In the genomic region with DNA sequence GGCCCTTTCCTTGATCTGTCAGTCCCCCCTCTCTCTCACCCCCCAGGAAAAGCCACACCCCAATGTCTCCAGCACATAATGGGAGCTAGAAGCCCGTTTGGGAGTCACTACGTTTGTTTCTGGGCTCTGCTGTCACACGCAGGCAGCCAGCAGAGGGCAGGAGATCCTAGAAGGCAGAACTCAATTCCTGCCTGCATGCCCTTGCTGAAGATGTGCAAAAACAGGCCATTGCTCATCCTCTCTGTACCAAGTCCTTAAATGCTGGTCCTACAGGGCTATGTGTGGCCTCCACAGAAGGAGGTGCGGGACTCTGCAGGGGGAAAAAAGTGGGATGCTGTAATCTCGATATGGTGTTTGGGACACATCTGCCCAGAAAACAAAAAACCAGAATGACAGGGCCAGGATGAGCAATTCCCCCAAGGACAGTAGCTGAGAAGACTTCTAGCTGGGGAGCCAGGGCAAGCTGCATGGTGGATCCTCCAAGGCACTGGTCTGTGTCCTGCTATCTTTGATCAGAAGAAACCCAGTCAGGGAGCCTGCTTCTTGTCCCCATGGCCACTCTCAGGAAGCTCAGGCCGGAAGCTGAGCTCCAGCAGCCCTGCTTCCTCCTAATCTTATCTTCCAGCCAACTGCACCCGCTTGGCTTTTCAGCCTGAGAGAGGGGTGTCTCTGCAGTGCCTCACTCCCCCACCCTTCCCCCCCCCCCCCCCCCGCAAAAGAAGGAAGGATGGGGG, we compare ENCODE assay signal across 8 mouse cellular contexts. TPM values are rescaled to one million over a fixed set of nuclear protein-coding genes. Genes with fewer than 3 reads are reported as not detected.
DNase-seq lines count a peak whose midpoint lies in the region; ATAC-seq lines count a peak whose summit lies in the region.

No protein-coding gene starts in this region.

- H3K4me3 ChIP-seq in kidney, embryonic 14.5 days (ENCODE audit: low read length): no peak overlapping the region

- H3K27me3 ChIP-seq in kidney, embryonic 14.5 days (ENCODE audit: control insufficient read depth, insufficient read depth, low read length): no peaks in the 10 kb centered on the region

- H3K4me2 ChIP-seq in kidney, embryonic 14.5 days (replicated peaks; ENCODE audit: low read depth, low read length): no peak overlapping the region

- peak; percentile 59 for DNase-seq in kidney, adult 11 months
- peak; percentile 50 to 71 for DNase-seq in cerebellum, postnatal 4 days (ENCODE audit: low spot score in 2 of 2)
- peak; percentile 71 for DNase-seq in gastrocnemius, postnatal 14 days
- peak; percentile 72 for DNase-seq in induced T-regulatory cell, adult 2 months (ENCODE audit: low read depth)
- DNase-seq in left cerebral cortex, postnatal 25 days (ENCODE audit: low spot score in 2 of 2): peak; percentile 63 to 75
- DNase-seq in skeletal muscle tissue, adult 2 months (ENCODE audit: low read depth, low spot score): peak; percentile 38

- WGBS in kidney, embryonic 14.5 days: 25% methylated on average over 8 of the region's 8 CpGs

- intact Hi-C loops in gastrocnemius, postnatal 14 days (cut with DNase I; ENCODE audit: low total_unique reads): loop anchor here (5.0 to 10.0 kb wide), 2 partner anchors 37 to 189 kb away; no protein-coding TSS in a partner anchor
- intact Hi-C loops in left cerebral cortex, postnatal 25 days (cut with DNase I): loop anchor here (2.0 to 5.0 kb wide), 3 partner anchors 37 to 292 kb away; no protein-coding TSS in a partner anchor

- peaks cover 38% of the 10 kb centered on the region for H3K4me1 ChIP-seq in kidney, embryonic 14.5 days (ENCODE audit: control insufficient read depth, insufficient read depth, low read length)

- H3K9me3 ChIP-seq in kidney, embryonic 14.5 days (ENCODE audit: control insufficient read depth, low read length): no peaks in the 10 kb centered on the region

- no peak overlapping the region for H3K27ac ChIP-seq in kidney, embryonic 14.5 days (ENCODE audit: low read depth, low read length)

- H3K36me3 ChIP-seq in kidney, embryonic 14.5 days (ENCODE audit: control insufficient read depth, insufficient read depth, low read length): no peaks in the 10 kb centered on the region

- ATAC-seq in kidney, embryonic 14.5 days (ENCODE audit: low FRiP score, low TSS enrichment): no peak
- peak; percentile 64 for ATAC-seq in megakaryocyte-erythroid progenitor cell, adult 5-6 weeks (replicated peaks; ENCODE audit: low FRiP score, low TSS enrichment, poor library complexity, severe bottlenecking)

- no peak overlapping the region for H3K9ac ChIP-seq in kidney, embryonic 14.5 days (ENCODE audit: low read depth, low read length)

RNA-seq across cellular contexts. Expression of a gene that starts 10.4 kb away (rescaled TPM):
- 0.20 and 0.51 TPM in 2 replicates for polyA plus RNA-seq in kidney, embryonic 14.5 days (2014; fragmentation: Nextera tagmentation; extraction: Ambion mirVana)
- total RNA-seq in gastrocnemius, postnatal 14 days (2021): under 1 TPM in 1 of 2 experiments, not detected in 1; 0.13 TPM
- under 1 TPM; 0.64 to 0.87 TPM for total RNA-seq in left cerebral cortex, postnatal 25 days (2021)
- total RNA-seq in megakaryocyte-erythroid progenitor cell, adult 5-6 weeks (2014; fragmentation: Nextera tagmentation): 0.63 and 0.82 TPM in 2 replicates
- not detected in 2 replicates for total RNA-seq in megakaryocyte-erythroid progenitor cell, adult 5-6 weeks (2017)

RNA-seq across cellular contexts. Expression of a gene that starts 22.4 kb away (rescaled TPM):
- polyA plus RNA-seq in kidney, embryonic 14.5 days (2014; fragmentation: Nextera tagmentation; extraction: Ambion mirVana): 4.8 and 10.4 TPM in 2 replicates
- 1 to 10 TPM; 4.2 to 4.5 TPM for total RNA-seq in gastrocnemius, postnatal 14 days (2021)
- 10 to 100 TPM; 33.4 to 37.9 TPM for total RNA-seq in left cerebral cortex, postnatal 25 days (2021)
- total RNA-seq in megakaryocyte-erythroid progenitor cell, adult 5-6 weeks (2014; fragmentation: Nextera tagmentation): 7.5 and 8.3 TPM in 2 replicates
- 5.6 and 5.9 TPM in 2 replicates for total RNA-seq in megakaryocyte-erythroid progenitor cell, adult 5-6 weeks (2017)

RNA-seq across cellular contexts. Expression of a gene that starts 36.4 kb away (rescaled TPM):
- 7.9 and 15.4 TPM in 2 replicates for polyA plus RNA-seq in kidney, embryonic 14.5 days (2014; fragmentation: Nextera tagmentation; extraction: Ambion mirVana)
- total RNA-seq in gastrocnemius, postnatal 14 days (2021): 1 to 10 TPM; 4.6 to 5.4 TPM
- total RNA-seq in left cerebral cortex, postnatal 25 days (2021): 10 to 100 TPM in 1 of 2 experiments, 1 to 10 TPM in 1; 9.8 to 11.0 TPM
- 2.3 and 6.1 TPM in 2 replicates for total RNA-seq in megakaryocyte-erythroid progenitor cell, adult 5-6 weeks (2014; fragmentation: Nextera tagmentation)
- 1.9 and 10.8 TPM in 2 replicates for total RNA-seq in megakaryocyte-erythroid progenitor cell, adult 5-6 weeks (2017)

RNA-seq across cellular contexts. Expression of a gene that starts 43.6 kb away (rescaled TPM):
- 0.15 TPM in 1 of 2 replicates, not detected in the other for polyA plus RNA-seq in kidney, embryonic 14.5 days (2014; fragmentation: Nextera tagmentation; extraction: Ambion mirVana)
- total RNA-seq in gastrocnemius, postnatal 14 days (2021): not detected
- total RNA-seq in left cerebral cortex, postnatal 25 days (2021): under 1 TPM in 1 of 2 experiments, not detected in 1; 0.27 TPM
- not detected in 2 replicates for total RNA-seq in megakaryocyte-erythroid progenitor cell, adult 5-6 weeks (2014; fragmentation: Nextera tagmentation)
- total RNA-seq in megakaryocyte-erythroid progenitor cell, adult 5-6 weeks (2017): not detected in 2 replicates
